Mouse (Mus musculus) limb, embryonic 10.5 days (tissue): ENCODE measurements around the gene Phldb2. TPM values are rescaled to one million over a fixed set of nuclear protein-coding genes. Genes with fewer than 3 reads are reported as not detected.

Experiments
- DNase-seq: peaks from one replicate; pipeline ENCODE4 v3.0.0-alpha.2; 2017; ENCODE audit warnings: low spot score
- H3K27ac ChIP-seq: fragments of 300-500 bp; sonication (generic); 2 replicates; pipeline ENCODE4 v1.5.1; 2016; ENCODE audit warnings: mild to moderate bottlenecking
- H3K27me3 ChIP-seq: fragments of 300-500 bp; sonication (generic); 2 replicates; pipeline ENCODE4 v1.6.1; 2016; ENCODE audit warnings: low read depth, mild to moderate bottlenecking; ENCODE audit not compliant: poor library complexity, severe bottlenecking
- H3K36me3 ChIP-seq: fragments of 300-500 bp; sonication (generic); 2 replicates; pipeline ENCODE4 v1.6.1; 2016; ENCODE audit warnings: mild to moderate bottlenecking, moderate library complexity
- H3K4me1 ChIP-seq: fragments of 300-500 bp; sonication (generic); 2 replicates; pipeline ENCODE4 v1.6.1; 2016
- H3K4me3 ChIP-seq: fragments of 300-500 bp; sonication (generic); 2 replicates; pipeline ENCODE4 v1.5.1; 2016; ENCODE audit warnings: mild to moderate bottlenecking, moderate library complexity
- H3K9me3 ChIP-seq: fragments of 300-500 bp; sonication (generic); replicated peaks from 2 replicates; pipeline ENCODE4 v1.6.1; 2016; ENCODE audit warnings: mild to moderate bottlenecking
- WGBS: fragments of 180-500 bp; shearing (Covaris S2); methylation state at CpG from one replicate; pipeline ENCODE4 v1.1.7; 2016; 5-methylcytosine and 5-hydroxymethylcytosine counted together
- polyA plus RNA-seq: library from polyadenylated mRNA; unstranded; fragments of >200 nt; fragmentation: Nextera tagmentation; extraction: Ambion mirVana; gene quantifications from 2 replicates; pipeline ENCODE4 v1.2.1, GENCODE M21; 2016

Phldb2 gene
- polyA plus RNA-seq, 1 experiment from 2014 or later, result 50.2 TPM

DNA sequence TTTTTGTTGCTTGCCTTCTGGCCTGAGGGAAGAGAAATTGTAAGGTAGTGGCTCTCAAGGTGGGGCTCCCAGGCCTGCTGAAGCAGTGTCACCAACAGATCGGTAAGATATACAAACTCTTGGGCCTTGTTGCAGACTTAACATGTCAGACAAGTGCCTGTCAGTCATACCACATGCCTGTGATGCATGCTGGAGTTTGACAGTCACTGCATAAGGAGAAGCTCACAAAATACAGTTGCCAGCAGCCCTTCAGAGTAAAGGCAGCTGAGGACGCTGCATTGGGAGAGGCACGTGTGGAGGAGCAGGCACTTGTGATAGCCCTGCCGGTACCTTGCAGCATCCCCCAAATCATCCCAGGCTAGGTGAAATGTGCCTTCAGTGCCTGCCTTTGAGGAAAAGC, 235.1 kb downstream of the Phldb2 start:
- peaks cover 55% of the 10 kb centered on the region for H3K36me3 ChIP-seq
- DNase-seq, result no peak
- WGBS, result 84% methylated on average over 4 of the region's 4 CpGs
- peaks cover 9% of the 10 kb centered on the region for H3K4me1 ChIP-seq
- H3K27me3 ChIP-seq, result no peaks in the 10 kb centered on the region
- H3K9me3 ChIP-seq, result no peaks in the 10 kb centered on the region
- no peak overlapping the region for H3K27ac ChIP-seq
- H3K4me3 ChIP-seq, result no peak overlapping the region

DNA sequence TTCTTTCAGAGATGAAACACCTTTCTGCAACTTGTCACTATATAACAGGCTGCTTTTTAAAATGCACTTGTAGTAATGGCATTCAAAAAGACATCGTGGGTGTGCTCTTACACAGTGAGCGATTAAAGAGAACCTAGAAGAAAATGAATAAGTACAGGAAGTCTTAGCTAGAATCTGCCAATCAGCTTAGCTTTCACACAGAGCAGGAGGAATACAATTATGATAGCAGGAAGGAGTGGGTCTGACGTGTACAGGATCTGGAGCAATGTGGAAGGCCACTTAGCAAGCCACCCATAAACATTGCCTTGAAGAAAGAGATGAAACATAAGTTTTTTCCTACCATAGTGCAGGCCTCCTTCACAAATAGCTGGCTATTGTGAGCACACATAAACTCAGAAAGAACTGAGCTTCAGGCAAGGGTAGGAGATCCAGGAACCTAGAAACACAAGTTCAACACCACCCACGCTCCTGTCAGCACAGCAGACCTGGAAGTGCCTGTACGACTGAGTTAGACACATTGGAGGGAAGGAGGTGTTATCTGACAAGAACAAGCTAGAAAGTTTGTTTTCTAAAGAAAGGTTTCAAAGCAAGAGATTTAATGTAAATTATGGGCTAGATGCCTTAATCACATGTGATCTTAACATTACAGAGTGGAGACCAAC, 238.8 kb downstream of the Phldb2 start:
- WGBS, result 87% methylated on average over 5 of the region's 5 CpGs
- peaks cover 54% of the 10 kb centered on the region for H3K36me3 ChIP-seq
- no peaks in the 10 kb centered on the region for H3K4me1 ChIP-seq
- H3K27ac ChIP-seq, result no peak overlapping the region
- no peak for DNase-seq
- no peaks in the 10 kb centered on the region for H3K9me3 ChIP-seq
- no peaks in the 10 kb centered on the region for H3K27me3 ChIP-seq
- H3K4me3 ChIP-seq, result no peak overlapping the region

DNA sequence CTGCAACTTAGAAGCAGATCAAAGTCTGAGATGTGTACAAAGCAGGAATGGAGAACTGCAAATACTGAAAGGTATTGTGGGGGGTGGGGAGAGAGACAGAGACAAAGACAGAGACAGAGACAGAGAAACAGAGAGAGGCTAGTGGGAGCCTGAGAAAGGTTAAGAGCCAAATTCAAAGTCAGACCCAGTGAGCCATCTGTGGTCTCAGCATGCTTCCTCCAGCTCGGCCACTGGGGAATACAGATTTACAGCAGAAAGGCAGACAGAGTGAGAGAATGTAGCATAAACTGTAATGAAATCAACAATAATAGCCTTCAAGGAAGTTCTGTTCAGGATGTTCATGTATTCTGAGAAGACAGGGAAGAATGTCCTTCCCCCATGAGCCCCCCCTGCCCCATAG, 239.5 kb downstream of the Phldb2 start:
- Histone ChIP-seq H3K36me3 (peaks cover 47% of the 10 kb centered on the region), H3K27ac (no peak overlapping the region), H3K9me3 (no peaks in the 10 kb centered on the region), H3K27me3 (no peaks in the 10 kb centered on the region), H3K4me3 (no peak overlapping the region), H3K4me1 (no peaks in the 10 kb centered on the region)
- 58% methylated on average over 1 of the region's 1 CpGs for WGBS
- DNase-seq, result no peak

DNA sequence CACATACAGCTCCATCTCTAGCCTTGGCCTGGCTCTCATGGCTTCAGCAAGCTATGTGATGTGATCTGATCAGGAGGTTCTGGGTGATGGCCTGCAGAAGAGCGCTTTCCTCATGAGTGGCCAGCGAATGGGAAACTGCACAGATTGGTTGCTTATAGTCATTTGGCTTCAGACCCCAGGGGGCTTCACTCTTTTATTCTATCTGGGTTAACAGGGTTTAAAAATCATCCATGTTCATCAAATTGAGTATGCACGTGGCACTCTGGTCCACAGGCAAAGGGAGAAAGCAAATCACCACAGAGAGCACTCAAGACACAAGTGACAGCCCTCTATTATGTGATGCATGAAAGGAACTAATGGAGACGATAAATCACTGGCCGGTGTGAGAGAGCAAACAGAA, 240.1 kb downstream of the Phldb2 start:
- WGBS, result 84% methylated on average over 5 of the region's 5 CpGs
- no peak overlapping the region for H3K27ac ChIP-seq

DNA sequence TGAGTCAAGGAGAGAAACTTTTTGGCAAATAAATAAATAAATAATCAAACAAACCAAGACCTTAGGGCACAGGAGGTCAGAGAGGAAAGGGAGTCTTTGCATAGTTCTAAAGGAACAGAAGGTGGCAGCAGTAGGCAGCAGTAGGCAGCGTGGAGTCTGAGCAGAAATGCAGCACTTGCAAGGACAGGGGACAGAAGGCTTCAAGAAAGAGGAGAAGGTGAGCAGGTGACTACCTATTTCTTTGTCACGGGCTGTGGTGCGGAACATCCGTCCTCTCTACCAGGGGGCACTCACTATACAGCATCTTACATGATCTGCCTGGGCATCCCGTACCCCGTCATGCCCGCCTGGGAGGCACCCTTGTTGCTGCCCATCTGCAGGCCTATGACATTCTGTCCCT, 242.1 kb downstream of the Phldb2 start:
- 71% methylated on average over 7 of the region's 7 CpGs for WGBS
- H3K27me3 ChIP-seq, result no peaks in the 10 kb centered on the region
- peaks cover 26% of the 10 kb centered on the region for H3K36me3 ChIP-seq
- no peak overlapping the region for H3K4me3 ChIP-seq
- H3K4me1 ChIP-seq, result no peaks in the 10 kb centered on the region
- H3K9me3 ChIP-seq, result no peaks in the 10 kb centered on the region
- H3K27ac ChIP-seq, result no peak overlapping the region
- DNase-seq, result no peak

More for the DNA sequence above, 240.1 kb downstream of the Phldb2 start:
- H3K4me1 ChIP-seq, result no peaks in the 10 kb centered on the region
- H3K27me3 ChIP-seq, result no peaks in the 10 kb centered on the region
- no peak for DNase-seq
- H3K4me3 ChIP-seq, result no peak overlapping the region
- H3K9me3 ChIP-seq, result no peaks in the 10 kb centered on the region
- peaks cover 41% of the 10 kb centered on the region for H3K36me3 ChIP-seq

DNA sequence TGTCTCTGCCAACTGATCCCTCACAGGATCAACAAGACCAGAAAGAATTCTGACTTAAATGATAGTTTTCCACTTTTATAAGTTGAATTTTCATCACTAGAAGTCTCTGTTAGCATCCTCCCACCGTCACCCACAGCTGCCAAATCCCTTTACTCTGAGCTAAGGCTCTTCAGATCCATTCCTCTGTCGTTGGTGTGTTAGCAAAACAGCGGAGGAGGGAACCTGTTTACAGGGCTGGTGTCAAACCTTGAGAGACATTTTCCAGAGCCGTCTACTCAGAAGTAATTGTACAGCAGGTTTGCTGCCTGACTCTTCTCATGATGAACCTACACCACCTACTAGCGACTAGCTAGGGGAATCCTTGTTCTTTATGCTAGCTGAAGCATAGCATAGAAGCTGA, 254.1 kb downstream of the Phldb2 start:
- no peaks in the 10 kb centered on the region for H3K4me1 ChIP-seq
- no peak overlapping the region for H3K4me3 ChIP-seq
- no peak overlapping the region for H3K27ac ChIP-seq
- 65% methylated on average over 5 of the region's 5 CpGs for WGBS
- DNase-seq, result no peak
- no peaks in the 10 kb centered on the region for H3K9me3 ChIP-seq
- no peaks in the 10 kb centered on the region for H3K36me3 ChIP-seq
- no peaks in the 10 kb centered on the region for H3K27me3 ChIP-seq

DNA sequence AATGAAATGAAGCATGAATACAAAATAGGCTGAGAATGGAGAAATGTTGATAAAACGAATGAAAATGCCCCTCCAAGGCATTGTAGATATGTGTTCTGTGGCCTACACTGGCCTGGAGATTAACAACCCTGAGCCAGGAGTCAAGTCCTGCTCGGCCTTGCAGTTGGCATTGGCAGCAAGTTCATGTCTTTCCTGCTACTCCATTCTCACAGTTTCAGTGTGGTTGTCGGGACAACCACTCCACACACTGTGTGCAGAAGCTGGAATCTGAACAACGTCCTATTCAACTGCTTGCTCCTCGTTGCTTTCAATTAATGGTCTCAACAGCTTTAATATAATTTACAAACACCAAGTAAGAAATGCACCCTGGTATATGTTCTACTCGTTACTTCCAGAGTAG, 255.4 kb downstream of the Phldb2 start:
- Histone ChIP-seq H3K36me3 (no peaks in the 10 kb centered on the region), H3K27me3 (no peaks in the 10 kb centered on the region), H3K4me1 (no peaks in the 10 kb centered on the region), H3K4me3 (no peak overlapping the region), H3K9me3 (no peaks in the 10 kb centered on the region), H3K27ac (no peak overlapping the region)
- no peak for DNase-seq
- 88% methylated on average over 6 of the region's 6 CpGs for WGBS

Other genes starting within 250 kb of the Phldb2 start
- 23.5 and 28.5 TPM in 2 replicates for gene Tagln3, start 229.0 kb downstream of the Phldb2 start, polyA plus RNA-seq
- gene Abhd10, start 210.6 kb downstream of the Phldb2 start, polyA plus RNA-seq, result 38.8 and 43.0 TPM in 2 replicates
- 0.92 and 1.1 TPM in 2 replicates for gene Plcxd2, start 56.6 kb upstream of the Phldb2 start, polyA plus RNA-seq
- not detected in 2 replicates for gene Cd96, start 166.7 kb upstream of the Phldb2 start, polyA plus RNA-seq
- gene Gm4737, start 201.5 kb upstream of the Phldb2 start, polyA plus RNA-seq, result 4.1 and 5.3 TPM in 2 replicates